Mouse (Mus musculus): Measurements from ENCODE around the gene Erich3. TPM values are rescaled to one million over a fixed set of nuclear protein-coding genes. Genes with fewer than 3 reads are reported as not detected.

Gene Erich3
- polyA plus RNA-seq, 1 experiment: not detected

DNA sequence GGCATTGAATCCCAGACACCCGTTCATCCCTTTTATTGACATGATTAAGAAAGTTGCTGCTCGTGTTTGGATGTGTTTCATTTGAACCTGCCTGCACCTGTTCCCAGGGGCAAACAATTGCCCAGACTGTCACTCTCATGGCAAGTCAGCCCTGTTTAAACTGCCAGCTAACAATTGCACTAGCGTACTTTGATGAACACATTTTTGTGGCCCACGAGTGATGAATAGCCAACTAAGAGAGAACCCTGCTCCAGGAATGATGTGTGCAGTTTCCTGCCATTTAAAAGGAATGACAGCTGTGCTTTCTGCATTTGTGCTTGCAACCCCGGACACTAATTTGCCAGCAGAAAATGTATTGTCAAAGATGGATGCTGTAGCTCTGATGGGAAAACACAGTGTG lies 79.3 kb downstream of the Erich3 start:
- Histone ChIP-seq H3K4me3 (ENCODE audit: insufficient read depth, low read depth, low read length) (no peak overlapping the region), H3K4me1 (ENCODE audit: control insufficient read depth, insufficient read depth, low read length) (no peaks in the 10 kb centered on the region), H3K27ac (ENCODE audit: insufficient read depth, low read depth, low read length) (no peak overlapping the region)
- WGBS: 75% methylated on average over 5 of the region's 5 CpGs
- TF ChIP-seq POLR2A (IDR thresholded peaks at IDR 0.05; ENCODE audit: insufficient read depth, low read depth, low read length): no peak
- TF ChIP-seq CTCF (IDR thresholded peaks at IDR 0.05; ENCODE audit: insufficient read depth, low read depth, low read length): no peak

DNA sequence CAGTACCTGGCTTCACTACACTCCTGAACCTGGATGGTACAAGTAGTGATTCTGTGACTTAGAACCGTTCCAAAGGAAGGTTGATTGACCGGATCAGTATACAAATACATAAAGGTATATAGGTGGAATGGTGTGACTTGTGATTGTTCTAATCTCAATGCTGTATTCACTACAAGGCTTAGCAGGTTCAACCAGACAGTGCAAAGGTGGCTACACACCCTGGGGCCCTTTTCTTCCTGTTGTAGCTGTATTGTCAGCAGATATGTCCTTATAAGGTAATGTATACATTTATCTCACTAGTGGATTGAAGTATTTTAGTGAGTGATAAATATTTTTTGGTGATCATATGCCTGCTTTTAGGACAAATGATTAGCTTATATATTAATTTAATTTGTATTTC lies 80.7 kb downstream of the Erich3 start:
- TF ChIP-seq CTCF (IDR thresholded peaks at IDR 0.05; ENCODE audit: insufficient read depth, low read depth, low read length) (no peak), POLR2A (IDR thresholded peaks at IDR 0.05; ENCODE audit: insufficient read depth, low read depth, low read length) (no peak)
- no peak overlapping the region for H3K4me3 ChIP-seq (ENCODE audit: insufficient read depth, low read depth, low read length)
- no peaks in the 10 kb centered on the region for H3K4me1 ChIP-seq (ENCODE audit: control insufficient read depth, insufficient read depth, low read length)
- H3K27ac ChIP-seq (ENCODE audit: insufficient read depth, low read depth, low read length): no peak overlapping the region
- 97% methylated on average over 2 of the region's 2 CpGs for WGBS

DNA sequence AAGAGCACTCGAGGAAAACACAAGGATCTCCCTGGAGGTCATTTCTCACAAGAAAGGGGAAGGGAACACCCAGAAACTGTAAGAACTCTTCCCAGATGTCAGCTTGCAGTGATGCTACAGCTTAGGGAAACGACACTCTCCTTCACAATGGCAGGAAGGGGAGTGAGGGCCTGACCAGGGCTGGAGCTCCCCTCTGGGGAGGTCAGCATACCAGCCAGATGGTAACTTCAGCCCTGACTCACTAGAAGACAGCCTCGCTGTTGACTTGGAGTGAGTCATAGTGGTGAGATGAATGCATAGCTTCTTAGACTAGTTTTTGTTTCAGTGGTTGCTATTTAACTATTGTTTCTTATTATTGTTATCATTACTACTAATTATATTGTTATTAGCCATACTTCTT lies 90.8 kb downstream of the Erich3 start:
- H3K4me3 ChIP-seq (ENCODE audit: insufficient read depth, low read depth, low read length): no peak overlapping the region
- no peaks in the 10 kb centered on the region for H3K4me1 ChIP-seq (ENCODE audit: control insufficient read depth, insufficient read depth, low read length)
- TF ChIP-seq CTCF (IDR thresholded peaks at IDR 0.05; ENCODE audit: insufficient read depth, low read depth, low read length) (no peak), POLR2A (IDR thresholded peaks at IDR 0.05; ENCODE audit: insufficient read depth, low read depth, low read length) (no peak)
- no peak overlapping the region for H3K27ac ChIP-seq (ENCODE audit: insufficient read depth, low read depth, low read length)
- WGBS: 50% methylated on average over 3 of the region's 3 CpGs

DNA sequence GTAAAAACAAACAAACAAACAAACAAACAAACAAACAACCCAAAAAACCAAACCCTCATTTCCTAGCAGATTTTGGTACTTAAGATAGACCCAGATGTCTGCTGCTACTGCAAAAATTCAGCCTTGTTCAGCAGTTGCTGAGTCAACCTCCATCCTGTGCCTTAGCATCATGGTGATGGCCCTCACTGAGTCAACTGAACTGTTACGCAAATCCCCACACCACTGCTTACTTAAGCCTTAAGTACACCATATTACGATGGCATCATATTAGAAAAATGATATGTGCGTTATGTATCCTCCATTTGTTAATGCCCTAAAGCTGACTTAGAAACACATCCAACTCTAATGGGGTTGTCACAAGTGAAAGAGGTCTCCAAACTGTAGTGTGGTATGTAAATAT lies 91.6 kb downstream of the Erich3 start:
- TF ChIP-seq CTCF (IDR thresholded peaks at IDR 0.05; ENCODE audit: insufficient read depth, low read depth, low read length): no peak
- no peak for TF ChIP-seq POLR2A (IDR thresholded peaks at IDR 0.05; ENCODE audit: insufficient read depth, low read depth, low read length)
- Histone ChIP-seq H3K4me3 (ENCODE audit: insufficient read depth, low read depth, low read length) (no peak overlapping the region), H3K27ac (ENCODE audit: insufficient read depth, low read depth, low read length) (no peak overlapping the region), H3K4me1 (ENCODE audit: control insufficient read depth, insufficient read depth, low read length) (no peaks in the 10 kb centered on the region)
- WGBS: 97% methylated on average over 3 of the region's 3 CpGs

DNA sequence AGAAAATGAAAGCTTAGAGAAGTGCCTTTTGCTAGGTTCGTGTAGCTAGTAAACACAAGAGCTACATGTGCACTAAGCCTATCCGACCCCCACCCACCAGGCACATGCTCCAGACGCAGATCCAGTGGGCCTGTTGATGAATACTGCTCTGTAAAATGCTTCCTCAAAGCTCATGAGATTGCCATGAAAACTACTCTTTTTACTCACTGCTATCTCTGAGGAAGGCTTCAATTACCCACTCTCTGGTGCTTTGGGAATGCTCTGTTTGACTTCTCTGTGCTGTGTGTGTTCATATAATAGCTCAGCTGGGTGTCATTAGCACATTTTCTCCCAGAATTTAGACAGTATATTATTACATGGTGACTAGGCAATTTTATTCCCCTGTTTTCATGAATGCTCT lies 94.4 kb downstream of the Erich3 start:
- Histone ChIP-seq H3K4me3 (ENCODE audit: insufficient read depth, low read depth, low read length) (no peak overlapping the region), H3K27ac (ENCODE audit: insufficient read depth, low read depth, low read length) (no peak overlapping the region), H3K4me1 (ENCODE audit: control insufficient read depth, insufficient read depth, low read length) (no peaks in the 10 kb centered on the region)
- no peak for TF ChIP-seq POLR2A (IDR thresholded peaks at IDR 0.05; ENCODE audit: insufficient read depth, low read depth, low read length)
- TF ChIP-seq CTCF (IDR thresholded peaks at IDR 0.05; ENCODE audit: insufficient read depth, low read depth, low read length): no peak
- whole genome bisulfite sequencing: 28% methylated on average over 3 of the region's 3 CpGs

DNA sequence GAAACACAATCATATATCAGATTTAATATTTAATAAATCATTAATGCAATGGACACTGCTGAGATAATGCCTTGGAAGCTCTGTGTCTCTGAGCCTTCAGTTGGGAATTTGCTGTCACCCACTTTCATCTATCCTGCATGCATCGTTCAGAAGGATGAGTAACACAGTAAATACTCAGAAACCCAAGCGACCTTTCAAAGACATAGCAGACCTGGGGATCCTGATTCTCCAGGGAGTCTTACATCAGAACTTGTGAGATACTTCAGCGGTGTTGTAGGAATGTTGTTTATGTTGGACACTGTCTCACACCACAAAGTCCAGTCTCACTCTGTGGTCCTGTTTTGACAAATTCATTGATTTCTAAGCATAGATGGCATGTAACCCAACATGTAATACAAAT lies 97.4 kb downstream of the Erich3 start:
- TF ChIP-seq CTCF (IDR thresholded peaks at IDR 0.05; ENCODE audit: insufficient read depth, low read depth, low read length) (no peak), POLR2A (IDR thresholded peaks at IDR 0.05; ENCODE audit: insufficient read depth, low read depth, low read length) (no peak)
- WGBS: 84% methylated on average over 3 of the region's 3 CpGs
- Histone ChIP-seq H3K27ac (ENCODE audit: insufficient read depth, low read depth, low read length) (no peak overlapping the region), H3K4me3 (ENCODE audit: insufficient read depth, low read depth, low read length) (no peak overlapping the region), H3K4me1 (ENCODE audit: control insufficient read depth, insufficient read depth, low read length) (no peaks in the 10 kb centered on the region)

DNA sequence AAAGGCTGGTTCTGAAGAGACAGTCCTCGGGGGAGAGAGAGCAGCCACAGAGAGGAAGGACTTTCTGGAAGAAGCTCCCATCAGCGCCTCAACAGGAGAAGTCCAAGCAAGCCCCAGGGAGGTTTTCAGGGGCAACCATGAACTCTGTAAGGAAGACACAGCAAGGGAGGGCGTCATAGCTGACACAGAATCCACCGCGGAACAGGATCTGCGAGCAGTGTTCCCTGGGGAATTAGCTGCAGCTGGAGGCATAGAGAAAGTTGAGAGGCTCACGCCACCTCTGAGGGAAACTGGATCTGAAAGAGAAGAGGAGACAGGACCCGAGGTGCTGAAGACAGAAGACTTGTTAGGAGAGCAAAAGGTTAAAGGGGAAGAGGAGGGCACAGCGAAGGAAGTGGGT lies 99.7 kb downstream of the Erich3 start:
- WGBS: 72% methylated on average over 9 of the region's 9 CpGs
- Histone ChIP-seq H3K27ac (ENCODE audit: insufficient read depth, low read depth, low read length) (no peak overlapping the region), H3K4me3 (ENCODE audit: insufficient read depth, low read depth, low read length) (no peak overlapping the region), H3K4me1 (ENCODE audit: control insufficient read depth, insufficient read depth, low read length) (no peaks in the 10 kb centered on the region)
- TF ChIP-seq POLR2A (IDR thresholded peaks at IDR 0.05; ENCODE audit: insufficient read depth, low read depth, low read length): no peak
- TF ChIP-seq CTCF (IDR thresholded peaks at IDR 0.05; ENCODE audit: insufficient read depth, low read depth, low read length): no peak

DNA sequence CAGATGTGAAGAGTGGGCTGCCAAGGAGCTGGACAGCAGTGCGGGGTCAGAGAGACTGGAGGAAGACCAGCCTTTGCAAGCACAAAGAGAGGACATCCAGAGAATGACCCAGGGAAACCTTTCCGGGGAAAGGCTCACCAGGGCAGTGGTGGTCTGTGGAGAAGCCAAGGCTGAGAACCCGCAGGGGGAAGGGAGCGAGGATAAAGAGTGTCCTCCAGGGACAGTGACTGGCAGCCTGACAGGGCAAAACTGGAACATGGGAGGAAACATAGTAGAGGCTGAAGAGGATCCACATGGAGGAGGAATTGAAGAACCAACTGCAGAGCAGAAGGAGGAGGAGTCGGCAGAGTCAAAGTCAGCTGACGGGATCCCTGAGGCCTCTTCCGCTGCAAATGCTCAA lies 100.5 kb downstream of the Erich3 start:
- Histone ChIP-seq H3K27ac (ENCODE audit: insufficient read depth, low read depth, low read length) (no peak overlapping the region), H3K4me3 (ENCODE audit: insufficient read depth, low read depth, low read length) (no peak overlapping the region), H3K4me1 (ENCODE audit: control insufficient read depth, insufficient read depth, low read length) (no peaks in the 10 kb centered on the region)
- TF ChIP-seq CTCF (IDR thresholded peaks at IDR 0.05; ENCODE audit: insufficient read depth, low read depth, low read length): no peak
- no peak for TF ChIP-seq POLR2A (IDR thresholded peaks at IDR 0.05; ENCODE audit: insufficient read depth, low read depth, low read length)
- WGBS: 93% methylated on average over 7 of the region's 7 CpGs

DNA sequence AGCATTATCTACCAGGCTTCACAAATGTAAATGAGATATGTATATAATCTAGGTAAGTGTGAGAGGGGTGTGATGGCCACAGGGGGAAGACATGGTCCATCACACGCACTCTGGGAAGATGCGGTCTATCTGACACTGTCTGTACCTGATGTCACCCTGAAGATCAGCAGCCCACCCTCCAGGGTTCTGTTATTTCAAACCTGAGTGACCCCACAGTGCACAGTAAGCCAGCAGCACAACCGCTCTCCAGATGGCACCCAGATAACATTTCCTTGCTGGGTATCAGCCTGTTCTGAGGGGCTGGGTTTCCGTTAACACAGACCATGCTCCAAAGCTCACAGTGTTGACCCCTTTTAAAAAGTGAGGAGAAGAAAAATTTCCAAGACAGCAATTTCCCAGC lies 102.7 kb downstream of the Erich3 start:
- Histone ChIP-seq H3K4me3 (ENCODE audit: insufficient read depth, low read depth, low read length) (no peak overlapping the region), H3K27ac (ENCODE audit: insufficient read depth, low read depth, low read length) (no peak overlapping the region), H3K4me1 (ENCODE audit: control insufficient read depth, insufficient read depth, low read length) (no peaks in the 10 kb centered on the region)
- TF ChIP-seq POLR2A (IDR thresholded peaks at IDR 0.05; ENCODE audit: insufficient read depth, low read depth, low read length): no peak
- no peak for TF ChIP-seq CTCF (IDR thresholded peaks at IDR 0.05; ENCODE audit: insufficient read depth, low read depth, low read length)
- WGBS: 92% methylated on average over 4 of the region's 4 CpGs

DNA sequence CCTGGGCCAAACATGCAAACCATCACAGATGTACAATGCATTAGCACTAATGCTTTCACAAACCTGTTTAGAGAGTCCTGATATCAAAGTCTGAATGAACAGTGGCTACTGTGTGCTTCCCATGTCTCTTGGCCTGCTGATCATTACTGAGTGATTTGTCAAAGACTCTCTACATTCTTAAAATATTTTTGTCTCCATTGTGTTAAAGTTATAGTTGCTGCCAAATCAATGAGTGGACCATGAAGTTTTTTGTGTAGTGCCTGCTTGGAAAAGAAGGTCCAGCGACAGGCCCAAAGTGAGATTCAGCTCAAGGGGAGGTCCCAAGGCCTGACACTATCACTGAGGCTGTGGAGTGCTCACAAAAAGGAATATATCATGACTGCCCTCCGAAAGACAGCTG lies 108.0 kb downstream of the Erich3 start:
- Histone ChIP-seq H3K4me1 (ENCODE audit: control insufficient read depth, insufficient read depth, low read length) (no peaks in the 10 kb centered on the region), H3K4me3 (ENCODE audit: insufficient read depth, low read depth, low read length) (no peak overlapping the region), H3K27ac (ENCODE audit: insufficient read depth, low read depth, low read length) (no peak overlapping the region)
- TF ChIP-seq CTCF (IDR thresholded peaks at IDR 0.05; ENCODE audit: insufficient read depth, low read depth, low read length) (no peak), POLR2A (IDR thresholded peaks at IDR 0.05; ENCODE audit: insufficient read depth, low read depth, low read length) (no peak)
- WGBS: 97% methylated on average over 2 of the region's 2 CpGs
